Mouse (Mus musculus) small intestine, adult 10 weeks (tissue): ENCODE measurements around the gene Vmn2r16. TPM values are rescaled to one million over a fixed set of nuclear protein-coding genes. Genes with fewer than 3 reads are reported as not detected.

Experiments
- polyA plus RNA-seq: library from polyadenylated mRNA; stranded (reverse); fragments of 350-450 nt; fragmentation: Illumina TruSeq; extraction: RNeasy Lipid Tissue Mini Kit (QIAGEN cat#74804); gene quantifications from one replicate; pipeline ENCODE4 v1.2.3, GENCODE M21; 2014; ENCODE audit warnings: low replicate concordance

The Vmn2r16 gene
- polyA plus RNA-seq: not detected

GRCm38 (mm10) chr5:109329862-109330261, at the start of gene Vmn2r16:
Gene Vmn2r16 (plus strand): TSS chr5:109330162.

GRCm38 (mm10) chr5:109297544-109297943, 32.4 kb upstream of the Vmn2r16 start, which contains the start of gene Vmn2r15:
Gene Vmn2r15 (minus strand): TSS chr5:109297644.

GRCm38 (mm10) chr5:109419388-109419787, 89.4 kb downstream of the Vmn2r16 start, which contains the start of gene Vmn2r17:
Gene Vmn2r17 (plus strand): TSS chr5:109419688.

Other genes with a start within 250 kb of the Vmn2r16 start
- gene Vmn2r12, start 232.2 kb upstream of the Vmn2r16 start, polyA plus RNA-seq: not detected
- gene Vmn2r13, start 138.0 kb upstream of the Vmn2r16 start, polyA plus RNA-seq: not detected
- not detected for gene Vmn2r14, start 105.5 kb upstream of the Vmn2r16 start, polyA plus RNA-seq
- not detected for gene Vmn2r15, start 32.5 kb upstream of the Vmn2r16 start, polyA plus RNA-seq
- gene Vmn2r17, start 89.5 kb downstream of the Vmn2r16 start, polyA plus RNA-seq: not detected
- 0.45 TPM for gene Crlf2, start 228.8 kb downstream of the Vmn2r16 start, polyA plus RNA-seq